Mouse (Mus musculus) intestine, embryonic 16.5 days (tissue): ENCODE measurements around the gene Eef1akmt3. TPM values are rescaled to one million over a fixed set of nuclear protein-coding genes. Genes with fewer than 3 reads are reported as not detected.

Experiments used
- ATAC-seq: fragments of 200-750 bp; cut with Nextera tagmentation; 2 replicates; pipeline ENCODE4 v1.8.0; 2017; ENCODE audit warnings: moderate TSS enrichment, moderate library complexity
- H3K27ac ChIP-seq: fragments of 300-500 bp; sonication (generic); 2 replicates; pipeline ENCODE4 v1.5.1; 2014; ENCODE audit warnings: mild to moderate bottlenecking, low read length
- H3K27me3 ChIP-seq: fragments of 300-500 bp; sonication (generic); replicated peaks from 2 replicates; pipeline ENCODE4 v1.6.1; 2014; ENCODE audit warnings: low read length, control low read depth, mixed read lengths; ENCODE audit not compliant: control insufficient read depth, insufficient read depth
- H3K36me3 ChIP-seq: fragments of 300-500 bp; sonication (generic); 2 replicates; pipeline ENCODE4 v1.6.1; 2014; ENCODE audit warnings: low read length, control low read depth; ENCODE audit not compliant: control insufficient read depth, insufficient read depth
- H3K4me1 ChIP-seq: fragments of 300-500 bp; sonication (generic); 2 replicates; pipeline ENCODE4 v1.6.1; 2014; ENCODE audit warnings: low read length, control low read depth, mixed read lengths; ENCODE audit not compliant: control insufficient read depth, insufficient read depth
- H3K4me2 ChIP-seq: fragments of 300-500 bp; sonication (generic); 2 replicates; pipeline ENCODE4 v1.6.1; 2014; ENCODE audit warnings: low read depth, low read length, control low read depth
- H3K4me3 ChIP-seq: fragments of 300-500 bp; sonication (generic); 2 replicates; pipeline ENCODE4 v1.5.1; 2014; ENCODE audit warnings: mild to moderate bottlenecking, low read length
- H3K9ac ChIP-seq: fragments of 300-500 bp; sonication (generic); 2 replicates; pipeline ENCODE4 v1.6.1; 2014; ENCODE audit warnings: low read depth, low read length
- H3K9me3 ChIP-seq: fragments of 300-500 bp; sonication (generic); 2 replicates; pipeline ENCODE4 v1.6.1; 2016; ENCODE audit warnings: low read length, control low read depth; ENCODE audit not compliant: control insufficient read depth
- WGBS: fragments of 180-500 bp; shearing (Covaris S2); extraction: QIAGEN DNeasy Blood & Tissue Kit; methylation state at CpG from one replicate; pipeline ENCODE4 v1.1.7; 2014; 5-methylcytosine and 5-hydroxymethylcytosine counted together
- polyA plus RNA-seq: library from polyadenylated mRNA; unstranded; fragments of >200 nt; fragmentation: Nextera tagmentation; extraction: Ambion mirVana; gene quantifications from 2 replicates; pipeline ENCODE4 v1.2.1, GENCODE M21; 2015

The Eef1akmt3 gene
- 0.49 and 0.61 TPM in 2 replicates for polyA plus RNA-seq

DNA sequence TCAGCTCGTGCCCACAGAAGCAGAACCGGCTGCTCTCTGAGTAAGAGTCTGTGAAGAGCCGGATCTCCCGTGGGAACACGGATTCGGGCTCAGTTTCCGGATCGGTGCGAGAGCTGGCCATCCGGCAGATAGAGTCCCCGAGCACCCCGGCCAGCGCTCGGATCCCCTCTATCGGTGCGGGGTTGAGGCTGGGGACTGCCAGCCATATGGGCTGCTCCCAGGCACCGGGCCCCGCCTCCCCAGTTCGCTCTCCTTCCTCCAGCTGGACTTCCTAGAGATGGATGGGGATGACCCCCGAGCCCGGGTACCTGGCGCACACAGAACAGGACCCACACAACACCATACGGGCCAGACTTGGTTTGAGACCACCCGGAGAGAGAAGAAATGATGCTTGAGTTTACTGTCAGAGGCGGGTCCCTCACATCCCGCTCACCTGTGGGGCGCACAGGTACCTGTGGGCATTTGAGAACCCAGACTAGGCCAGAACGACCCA is at the start of gene Eef1akmt3, which contains the start of gene Mettl1:
Gene Eef1akmt3, minus strand, starts transcription at position 240 of the 493 bp plus-strand sequence.
Gene Mettl1, plus strand, starts transcription at position 141 of the 493 bp plus-strand sequence.
- Histone ChIP-seq H3K4me2 (peak within 1 kb of the TSS; percentile 97), H3K4me3 (peak within 1 kb of the TSS; percentile 96), H3K4me1 (peaks cover 7% of the 10 kb centered on the region; the same call in 1 of the 2 replicates), H3K9me3 (no peaks in the 10 kb centered on the region), H3K36me3 (0 out of 2 replicates have a peak, but pooled peaks cover 3% of the 10 kb centered on the region), H3K27me3 (no peaks in the 10 kb centered on the region), H3K27ac (0 out of 2 replicates have a peak within 1 kb of the TSS, but pooled peaks have one; percentile 66), H3K9ac (peak within 1 kb of the TSS; percentile 80)
- peak; percentile 76 for ATAC-seq
- WGBS, result under 1% methylated on average over 28 of the region's 28 CpGs

DNA sequence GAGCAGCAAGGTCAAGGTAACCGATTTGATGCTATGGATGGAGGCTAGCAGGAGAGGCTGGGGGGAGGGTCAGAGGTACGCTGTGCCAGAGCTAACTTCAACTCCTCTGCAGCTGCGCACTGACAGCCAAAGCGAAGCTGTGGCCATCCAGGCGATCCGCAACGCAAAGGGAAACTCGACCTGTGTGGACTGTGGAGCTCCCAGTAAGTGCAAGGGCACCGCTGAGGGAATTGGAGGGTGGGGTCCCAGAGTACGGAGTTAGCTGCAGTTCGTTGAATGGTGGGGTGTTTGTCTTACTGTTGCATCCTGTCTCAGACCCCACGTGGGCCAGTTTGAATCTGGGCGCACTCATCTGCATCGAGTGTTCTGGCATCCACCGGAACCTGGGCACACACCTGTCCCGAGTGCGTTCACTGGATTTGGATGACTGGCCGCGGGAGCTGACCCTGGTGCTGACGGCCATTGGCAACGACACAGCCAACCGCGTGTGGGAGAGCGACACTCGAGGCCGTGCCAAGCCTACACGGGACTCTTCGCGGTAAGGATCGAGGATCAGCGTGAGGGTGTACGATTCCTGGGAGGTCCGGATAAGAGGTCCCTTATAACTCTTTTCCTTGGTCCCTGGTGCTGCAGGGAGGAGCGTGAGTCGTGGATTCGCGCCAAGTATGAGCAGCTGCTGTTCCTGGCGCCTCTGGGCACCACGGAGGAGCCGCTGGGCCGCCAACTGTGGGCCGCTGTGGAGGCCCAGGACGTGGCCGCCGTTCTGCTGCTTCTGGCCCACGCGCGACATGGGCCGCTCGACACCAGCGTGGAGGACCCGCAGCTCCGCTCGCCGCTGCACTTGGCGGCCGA is 49.5 kb upstream of the Eef1akmt3 start:
- H3K4me1 ChIP-seq, result peaks cover 5% of the 10 kb centered on the region
- no peaks in the 10 kb centered on the region for H3K9me3 ChIP-seq
- H3K27me3 ChIP-seq, result peaks cover 49% of the 10 kb centered on the region
- ATAC-seq, result 0 out of 2 replicates have a peak, but pooled peaks have one; percentile 12
- 10% methylated on average over 57 of the region's 57 CpGs for WGBS
- H3K27ac ChIP-seq, result no peak overlapping the region
- 0 out of 2 replicates have a peak, but pooled peaks cover under 1% of the 10 kb centered on the region for H3K36me3 ChIP-seq
- peak overlapping the region; percentile 46 for H3K4me2 ChIP-seq
- peak overlapping the region; percentile 24; the same call in 1 of the 2 replicates for H3K9ac ChIP-seq
- H3K4me3 ChIP-seq, result peak overlapping the region; percentile 28

DNA sequence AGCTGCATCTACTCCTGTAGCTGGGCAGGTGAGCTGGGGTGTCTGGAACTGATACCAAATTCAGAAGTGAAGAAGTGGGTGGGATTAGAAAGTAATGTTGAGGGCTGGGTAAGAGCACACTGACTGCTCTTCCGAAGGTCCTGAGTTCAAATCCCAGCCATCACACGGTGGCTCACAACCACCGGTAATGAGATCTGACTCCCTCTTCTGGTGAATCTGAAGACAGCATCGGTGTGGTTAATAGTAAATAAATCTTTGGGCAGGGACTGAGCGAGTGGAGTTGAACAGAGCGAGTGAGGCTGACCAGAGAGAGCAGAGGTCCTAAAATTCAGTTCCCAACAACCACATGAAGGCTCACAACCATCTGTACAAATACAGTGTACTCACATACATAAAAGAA is 44.3 kb upstream of the Eef1akmt3 start:
- H3K4me1 ChIP-seq, result peaks cover 16% of the 10 kb centered on the region
- H3K27me3 ChIP-seq, result peaks cover 53% of the 10 kb centered on the region
- H3K9me3 ChIP-seq, result no peaks in the 10 kb centered on the region
- H3K4me3 ChIP-seq, result no peak overlapping the region
- no peak overlapping the region for H3K9ac ChIP-seq
- H3K27ac ChIP-seq, result no peak overlapping the region
- ATAC-seq, result no peak
- H3K4me2 ChIP-seq, result no peak overlapping the region
- no peaks in the 10 kb centered on the region for H3K36me3 ChIP-seq
- 64% methylated on average over 6 of the region's 6 CpGs for WGBS

DNA sequence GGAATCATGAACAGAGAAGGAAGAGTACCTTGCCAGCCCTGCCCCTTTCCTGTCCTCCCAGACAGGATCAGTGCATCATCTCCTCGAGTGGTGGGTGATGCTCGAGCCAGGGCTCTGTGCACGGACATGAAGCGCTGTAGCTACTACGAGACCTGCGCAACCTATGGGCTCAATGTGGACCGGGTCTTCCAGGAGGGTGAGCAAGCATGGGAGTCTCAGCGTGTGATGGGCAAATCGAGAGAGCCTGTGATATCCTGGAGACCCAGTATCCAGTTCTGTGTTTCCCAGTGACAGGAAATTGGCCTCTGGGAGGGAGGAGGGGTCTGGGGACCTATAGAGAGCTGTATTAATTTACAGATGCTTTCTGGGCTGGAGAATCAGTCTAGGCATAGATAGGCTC is 43.7 kb upstream of the Eef1akmt3 start:
- no peaks in the 10 kb centered on the region for H3K36me3 ChIP-seq

DNA sequence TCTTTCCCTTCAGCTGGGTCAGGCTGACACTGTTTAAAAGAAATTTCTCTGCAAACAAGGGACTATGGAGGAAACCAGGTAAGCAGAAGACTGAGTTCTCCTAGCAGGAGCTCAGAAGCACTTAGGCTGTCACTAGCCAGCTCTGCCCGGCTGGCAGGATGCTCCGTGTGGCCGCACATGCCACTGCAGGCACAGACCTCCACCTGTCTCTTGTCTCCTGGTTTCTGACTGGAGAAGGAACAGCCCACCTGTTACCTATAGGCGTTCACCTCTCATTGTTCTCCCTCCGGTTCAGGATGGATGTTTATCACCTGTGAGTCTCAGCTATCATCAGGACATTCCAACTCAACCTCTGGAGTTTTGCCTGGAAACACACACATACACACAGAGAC is 42.6 kb upstream of the Eef1akmt3 start:
- Histone ChIP-seq H3K4me1 (peaks cover 32% of the 10 kb centered on the region), H3K27ac (no peak overlapping the region), H3K4me3 (no peak overlapping the region), H3K4me2 (no peak overlapping the region), H3K9me3 (no peaks in the 10 kb centered on the region), H3K36me3 (no peaks in the 10 kb centered on the region), H3K27me3 (peaks cover 53% of the 10 kb centered on the region), H3K9ac (no peak overlapping the region)
- no peak for ATAC-seq
- 33% methylated on average over 5 of the region's 5 CpGs for WGBS

More for the DNA sequence above, 43.7 kb upstream of the Eef1akmt3 start:
- 77% methylated on average over 9 of the region's 9 CpGs for WGBS
- Histone ChIP-seq H3K4me1 (peaks cover 21% of the 10 kb centered on the region), H3K9ac (no peak overlapping the region), H3K9me3 (no peaks in the 10 kb centered on the region), H3K27ac (no peak overlapping the region), H3K27me3 (peaks cover 53% of the 10 kb centered on the region), H3K4me3 (no peak overlapping the region), H3K4me2 (no peak overlapping the region)
- no peak for ATAC-seq

DNA sequence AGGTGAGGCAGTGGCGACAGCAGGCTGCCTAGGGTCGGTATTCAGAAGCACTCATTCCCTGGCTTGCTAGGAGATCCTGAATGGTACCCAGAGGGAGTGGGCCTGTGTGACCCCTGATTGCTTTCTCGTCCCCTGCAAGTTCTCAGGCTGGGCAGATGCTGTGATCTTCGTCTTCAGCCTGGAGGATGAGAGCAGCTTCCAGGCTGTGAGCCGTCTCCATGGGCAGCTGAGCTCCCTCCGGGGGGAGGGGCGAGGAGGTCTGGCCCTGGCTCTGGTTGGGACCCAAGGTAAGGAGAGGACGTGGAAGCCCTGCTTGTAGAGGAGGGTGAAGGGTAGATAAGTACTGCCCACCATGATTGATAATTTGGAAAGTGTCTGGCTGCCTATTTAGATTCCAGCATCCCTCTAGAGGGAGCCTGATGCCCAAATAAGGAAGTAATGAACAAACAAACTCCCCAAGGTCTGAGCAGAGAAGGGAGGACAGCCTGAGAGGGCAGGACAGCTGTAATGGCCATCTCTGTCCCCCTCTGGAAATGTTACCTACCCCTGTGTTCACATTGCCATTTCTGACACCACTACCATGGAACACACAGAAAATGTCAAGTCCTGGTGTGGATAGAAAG is 42.1 kb upstream of the Eef1akmt3 start:
- Histone ChIP-seq H3K36me3 (no peaks in the 10 kb centered on the region), H3K27me3 (peaks cover 56% of the 10 kb centered on the region), H3K9ac (no peak overlapping the region), H3K4me2 (no peak overlapping the region), H3K4me1 (peaks cover 36% of the 10 kb centered on the region), H3K4me3 (no peak overlapping the region), H3K27ac (no peak overlapping the region), H3K9me3 (no peaks in the 10 kb centered on the region)
- WGBS, result 32% methylated on average over 8 of the region's 8 CpGs
- no peak for ATAC-seq

DNA sequence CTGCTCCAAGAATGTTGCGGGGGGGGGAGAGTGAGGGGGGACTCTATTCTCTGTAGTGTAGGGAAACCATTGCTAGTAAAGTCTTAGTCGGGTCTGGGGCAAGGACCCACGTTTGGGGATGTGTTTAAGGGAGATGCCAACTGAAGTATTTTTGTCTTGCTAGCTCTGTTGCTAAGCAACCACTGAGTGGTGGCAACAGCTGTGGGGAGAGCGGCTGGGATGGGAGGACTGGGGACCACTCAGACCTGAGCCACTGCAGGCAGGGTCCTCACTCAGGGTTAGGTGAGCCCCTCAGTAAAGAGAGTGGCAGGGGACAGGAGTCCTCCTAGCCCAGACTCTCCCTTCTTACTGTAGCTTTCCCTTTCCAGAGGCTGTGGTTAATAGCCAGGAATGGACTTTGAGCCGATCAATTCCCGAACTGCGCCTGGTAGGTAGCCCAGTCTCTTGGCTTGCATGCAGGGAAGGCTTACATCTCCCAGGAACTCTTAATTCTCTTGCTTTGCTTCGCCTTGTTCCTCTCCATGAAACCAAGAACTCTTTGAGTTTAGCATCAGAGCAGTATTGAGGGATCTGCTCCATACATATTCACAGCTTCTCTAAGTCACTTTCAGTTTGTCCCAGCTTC is 40.8 kb upstream of the Eef1akmt3 start:
- Histone ChIP-seq H3K4me2 (no peak overlapping the region), H3K4me3 (no peak overlapping the region), H3K27me3 (peaks cover 60% of the 10 kb centered on the region), H3K4me1 (peaks cover 40% of the 10 kb centered on the region), H3K9ac (0 out of 2 replicates have a peak overlapping the region, but pooled peaks have one; percentile 37), H3K36me3 (no peaks in the 10 kb centered on the region), H3K9me3 (no peaks in the 10 kb centered on the region), H3K27ac (no peak overlapping the region)
- 25% methylated on average over 8 of the region's 8 CpGs for WGBS
- ATAC-seq, result peak; percentile 19; the same call in 1 of the 2 replicates

DNA sequence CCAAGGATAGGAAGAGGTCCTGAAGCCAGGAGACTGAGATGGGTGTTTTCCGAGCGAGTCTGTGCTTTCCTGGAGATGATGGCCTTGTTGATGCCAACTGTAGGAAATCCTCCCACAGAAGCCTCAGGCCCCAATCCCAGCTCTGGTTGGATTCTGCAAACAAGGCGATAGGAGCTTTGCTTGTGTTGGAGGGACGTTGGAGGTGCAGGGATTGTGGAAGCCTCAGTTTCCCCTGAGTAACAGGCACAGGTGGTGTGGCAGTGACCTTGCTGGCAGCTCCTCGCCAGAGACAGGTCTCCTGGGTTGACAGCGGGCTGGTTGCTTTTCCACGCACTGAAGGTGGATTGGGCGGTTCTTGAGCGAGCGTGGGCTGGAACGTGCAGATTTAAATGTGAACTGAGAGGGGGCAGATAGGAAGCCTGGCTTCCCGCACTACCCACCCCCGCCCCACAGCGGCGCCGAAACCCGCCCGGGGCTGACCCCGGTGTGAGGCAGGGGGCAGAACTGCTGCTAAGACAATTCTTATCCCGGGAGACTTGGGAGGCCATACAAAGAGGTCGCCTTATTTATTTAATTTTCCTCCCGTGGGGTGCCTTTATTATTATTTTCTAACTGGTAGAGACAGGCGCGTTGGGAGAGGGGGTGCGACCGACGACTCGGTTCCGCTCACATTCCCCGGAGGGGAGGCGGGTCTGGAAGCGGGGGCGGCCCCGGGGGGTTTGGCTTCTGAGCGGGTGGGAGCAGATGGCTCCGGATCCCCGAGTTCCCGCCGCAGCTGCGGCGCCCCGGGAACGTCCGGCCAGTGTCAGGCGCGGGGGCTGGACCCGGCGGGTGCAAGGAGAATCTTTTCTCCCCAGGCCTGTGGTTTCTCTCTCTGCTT is 39.8 kb upstream of the Eef1akmt3 start:
- H3K36me3 ChIP-seq, result no peaks in the 10 kb centered on the region

More for the DNA sequence above, 39.8 kb upstream of the Eef1akmt3 start:
- Histone ChIP-seq H3K4me3 (peak overlapping the region; percentile 36), H3K27ac (no peak overlapping the region), H3K4me2 (peak overlapping the region; percentile 55), H3K9ac (peak overlapping the region; percentile 37), H3K9me3 (no peaks in the 10 kb centered on the region), H3K4me1 (peaks cover 40% of the 10 kb centered on the region), H3K27me3 (peaks cover 62% of the 10 kb centered on the region)
- WGBS, result 4% methylated on average over 48 of the region's 48 CpGs
- ATAC-seq, result no peak
